Mouse (Mus musculus): Measurements from ENCODE around the gene Tle3. TPM values are rescaled to one million over a fixed set of nuclear protein-coding genes. Genes with fewer than 3 reads are reported as not detected.

The Tle3 gene
- polyA plus RNA-seq, 1 experiment = 39.1 TPM

GRCm38 (mm10) chr9:61342297-61342696 lies 29.9 kb upstream of the Tle3 start:
- no peak for TF ChIP-seq MAX (IDR thresholded peaks at IDR 0.05)
- no peak for TF ChIP-seq MYOG (IDR thresholded peaks at IDR 0.05; ENCODE audit: control insufficient read depth, extremely low read depth, insufficient read length)
- TF ChIP-seq CTCF (IDR thresholded peaks at IDR 0.05; ENCODE audit: control insufficient read depth, insufficient read depth, insufficient read length) = no peak
- no peak for TF ChIP-seq FOSL1 (IDR thresholded peaks at IDR 0.05; ENCODE audit: insufficient read depth, low read length, poor library complexity, severe bottlenecking)
- TF ChIP-seq MYOD1 (IDR thresholded peaks at IDR 0.05; ENCODE audit: control insufficient read depth, insufficient read length, low read depth) = no peak
- TF ChIP-seq USF1 (IDR thresholded peaks at IDR 0.05; ENCODE audit: low read depth) = no peak
- no peak for TF ChIP-seq CEBPB (IDR thresholded peaks at IDR 0.05; ENCODE audit: low read depth)
- H3K79me3 ChIP-seq (ENCODE audit: low read depth) = no peaks in the 10 kb centered on the region
- H3ac ChIP-seq (ENCODE audit: control insufficient read depth, insufficient read length, low read depth) = no peak overlapping the region
- H3K4me3 ChIP-seq (ENCODE audit: insufficient read depth, poor library complexity, severe bottlenecking) = no peak overlapping the region
- no peaks in the 10 kb centered on the region for H3K79me2 ChIP-seq (ENCODE audit: control insufficient read depth, insufficient read depth)
- no peaks in the 10 kb centered on the region for H3K36me3 ChIP-seq (ENCODE audit: control insufficient read depth, insufficient read depth)
- no peaks in the 10 kb centered on the region for H3K27me3 ChIP-seq (ENCODE audit: control insufficient read depth, insufficient read depth, insufficient read length)

- Histone ChIP-seq H3K79me3 (ENCODE audit: low read depth) (no peaks in the 10 kb centered on the region), H3K4me3 (ENCODE audit: insufficient read depth, poor library complexity, severe bottlenecking) (no peak overlapping the region), H3K79me2 (ENCODE audit: control insufficient read depth, insufficient read depth) (no peaks in the 10 kb centered on the region), H3ac (ENCODE audit: control insufficient read depth, insufficient read length, low read depth) (no peak overlapping the region), H3K27me3 (ENCODE audit: control insufficient read depth, insufficient read depth, insufficient read length) (no peaks in the 10 kb centered on the region), H3K36me3 (ENCODE audit: control insufficient read depth, insufficient read depth) (no peaks in the 10 kb centered on the region)
- no peak for TF ChIP-seq MYOG (IDR thresholded peaks at IDR 0.05; ENCODE audit: control insufficient read depth, extremely low read depth, insufficient read length)
- TF ChIP-seq CTCF (IDR thresholded peaks at IDR 0.05; ENCODE audit: control insufficient read depth, insufficient read depth, insufficient read length) = no peak
- TF ChIP-seq FOSL1 (IDR thresholded peaks at IDR 0.05; ENCODE audit: insufficient read depth, low read length, poor library complexity, severe bottlenecking) = no peak
- no peak for TF ChIP-seq CEBPB (IDR thresholded peaks at IDR 0.05; ENCODE audit: low read depth)
- TF ChIP-seq USF1 (IDR thresholded peaks at IDR 0.05; ENCODE audit: low read depth) = no peak
- TF ChIP-seq MYOD1 (IDR thresholded peaks at IDR 0.05; ENCODE audit: control insufficient read depth, insufficient read length, low read depth) = no peak
- no peak for TF ChIP-seq MAX (IDR thresholded peaks at IDR 0.05)
These were observed 27.5 kb upstream of the Tle3 start for GRCm38 (mm10) chr9:61344684-61345083.

GRCm38 (mm10) chr9:61347011-61347410 lies 25.2 kb upstream of the Tle3 start:
- no peak for TF ChIP-seq MYOD1 (IDR thresholded peaks at IDR 0.05; ENCODE audit: control insufficient read depth, insufficient read length, low read depth)
- TF ChIP-seq MYOG (IDR thresholded peaks at IDR 0.05; ENCODE audit: control insufficient read depth, extremely low read depth, insufficient read length) = no peak
- no peak for TF ChIP-seq USF1 (IDR thresholded peaks at IDR 0.05; ENCODE audit: low read depth)
- no peak for TF ChIP-seq MAX (IDR thresholded peaks at IDR 0.05)
- no peak for TF ChIP-seq CEBPB (IDR thresholded peaks at IDR 0.05; ENCODE audit: low read depth)
- TF ChIP-seq CTCF (IDR thresholded peaks at IDR 0.05; ENCODE audit: control insufficient read depth, insufficient read depth, insufficient read length) = no peak
- TF ChIP-seq FOSL1 (IDR thresholded peaks at IDR 0.05; ENCODE audit: insufficient read depth, low read length, poor library complexity, severe bottlenecking) = no peak
- no peaks in the 10 kb centered on the region for H3K27me3 ChIP-seq (ENCODE audit: control insufficient read depth, insufficient read depth, insufficient read length)
- no peaks in the 10 kb centered on the region for H3K79me2 ChIP-seq (ENCODE audit: control insufficient read depth, insufficient read depth)
- H3K36me3 ChIP-seq (ENCODE audit: control insufficient read depth, insufficient read depth) = no peaks in the 10 kb centered on the region
- H3K4me3 ChIP-seq (ENCODE audit: insufficient read depth, poor library complexity, severe bottlenecking) = no peak overlapping the region
- no peak overlapping the region for H3ac ChIP-seq (ENCODE audit: control insufficient read depth, insufficient read length, low read depth)
- no peaks in the 10 kb centered on the region for H3K79me3 ChIP-seq (ENCODE audit: low read depth)

GRCm38 (mm10) chr9:61348036-61348435 lies 24.1 kb upstream of the Tle3 start:
- Histone ChIP-seq H3K79me2 (ENCODE audit: control insufficient read depth, insufficient read depth) (no peaks in the 10 kb centered on the region), H3K4me3 (ENCODE audit: insufficient read depth, poor library complexity, severe bottlenecking) (no peak overlapping the region), H3K27me3 (ENCODE audit: control insufficient read depth, insufficient read depth, insufficient read length) (no peaks in the 10 kb centered on the region), H3ac (ENCODE audit: control insufficient read depth, insufficient read length, low read depth) (no peak overlapping the region), H3K36me3 (ENCODE audit: control insufficient read depth, insufficient read depth) (no peaks in the 10 kb centered on the region), H3K79me3 (ENCODE audit: low read depth) (no peaks in the 10 kb centered on the region)
- no peak for TF ChIP-seq MAX (IDR thresholded peaks at IDR 0.05)
- no peak for TF ChIP-seq CTCF (IDR thresholded peaks at IDR 0.05; ENCODE audit: control insufficient read depth, insufficient read depth, insufficient read length)
- no peak for TF ChIP-seq MYOD1 (IDR thresholded peaks at IDR 0.05; ENCODE audit: control insufficient read depth, insufficient read length, low read depth)
- TF ChIP-seq CEBPB (IDR thresholded peaks at IDR 0.05; ENCODE audit: low read depth) = no peak
- TF ChIP-seq MYOG (IDR thresholded peaks at IDR 0.05; ENCODE audit: control insufficient read depth, extremely low read depth, insufficient read length) = no peak
- TF ChIP-seq USF1 (IDR thresholded peaks at IDR 0.05; ENCODE audit: low read depth) = no peak
- no peak for TF ChIP-seq FOSL1 (IDR thresholded peaks at IDR 0.05; ENCODE audit: insufficient read depth, low read length, poor library complexity, severe bottlenecking)

GRCm38 (mm10) chr9:61348616-61349015 lies 23.6 kb upstream of the Tle3 start:
- H3K36me3 ChIP-seq (ENCODE audit: control insufficient read depth, insufficient read depth) = no peaks in the 10 kb centered on the region
- H3K27me3 ChIP-seq (ENCODE audit: control insufficient read depth, insufficient read depth, insufficient read length) = no peaks in the 10 kb centered on the region
- no peak overlapping the region for H3ac ChIP-seq (ENCODE audit: control insufficient read depth, insufficient read length, low read depth)
- H3K79me2 ChIP-seq (ENCODE audit: control insufficient read depth, insufficient read depth) = no peaks in the 10 kb centered on the region
- TF ChIP-seq CEBPB (IDR thresholded peaks at IDR 0.05; ENCODE audit: low read depth) (no peak), USF1 (IDR thresholded peaks at IDR 0.05; ENCODE audit: low read depth) (no peak), MYOG (IDR thresholded peaks at IDR 0.05; ENCODE audit: control insufficient read depth, extremely low read depth, insufficient read length) (no peak), CTCF (IDR thresholded peaks at IDR 0.05; ENCODE audit: control insufficient read depth, insufficient read depth, insufficient read length) (no peak), MAX (IDR thresholded peaks at IDR 0.05) (no peak), MYOD1 (IDR thresholded peaks at IDR 0.05; ENCODE audit: control insufficient read depth, insufficient read length, low read depth) (no peak), FOSL1 (IDR thresholded peaks at IDR 0.05; ENCODE audit: insufficient read depth, low read length, poor library complexity, severe bottlenecking) (no peak)
- no peak overlapping the region for H3K4me3 ChIP-seq (ENCODE audit: insufficient read depth, poor library complexity, severe bottlenecking)
- H3K79me3 ChIP-seq (ENCODE audit: low read depth) = no peaks in the 10 kb centered on the region

GRCm38 (mm10) chr9:61349697-61350096 lies 22.5 kb upstream of the Tle3 start:
- H3K79me2 ChIP-seq (ENCODE audit: control insufficient read depth, insufficient read depth) = no peaks in the 10 kb centered on the region
- H3K79me3 ChIP-seq (ENCODE audit: low read depth) = no peaks in the 10 kb centered on the region
- TF ChIP-seq MYOG (IDR thresholded peaks at IDR 0.05; ENCODE audit: control insufficient read depth, extremely low read depth, insufficient read length) (no peak), MAX (IDR thresholded peaks at IDR 0.05) (no peak), CTCF (IDR thresholded peaks at IDR 0.05; ENCODE audit: control insufficient read depth, insufficient read depth, insufficient read length) (no peak), MYOD1 (IDR thresholded peaks at IDR 0.05; ENCODE audit: control insufficient read depth, insufficient read length, low read depth) (no peak), USF1 (IDR thresholded peaks at IDR 0.05; ENCODE audit: low read depth) (no peak), FOSL1 (IDR thresholded peaks at IDR 0.05; ENCODE audit: insufficient read depth, low read length, poor library complexity, severe bottlenecking) (no peak), CEBPB (IDR thresholded peaks at IDR 0.05; ENCODE audit: low read depth) (no peak)
- no peaks in the 10 kb centered on the region for H3K27me3 ChIP-seq (ENCODE audit: control insufficient read depth, insufficient read depth, insufficient read length)
- no peak overlapping the region for H3K4me3 ChIP-seq (ENCODE audit: insufficient read depth, poor library complexity, severe bottlenecking)
- no peak overlapping the region for H3ac ChIP-seq (ENCODE audit: control insufficient read depth, insufficient read length, low read depth)
- no peaks in the 10 kb centered on the region for H3K36me3 ChIP-seq (ENCODE audit: control insufficient read depth, insufficient read depth)
